ENCODE assay signal across 8 mouse cellular contexts in genomic region chr11:55419678-55420307, GRCm38 (mm10). TPM values are rescaled to one million over a fixed set of nuclear protein-coding genes. Genes with fewer than 3 reads are reported as not detected.
A peak's percentile ranks its signal among the peaks of the same experiment; 100 is the strongest.
DNase-seq lines count a peak whose midpoint lies in the region; ATAC-seq and TF ChIP-seq lines count a peak whose summit lies in the region.

No protein-coding gene starts in this region.

- H3K9me3 ChIP-seq in hindbrain, embryonic 16.5 days (ENCODE audit: control insufficient read depth, low read length), result no peaks in the 10 kb centered on the region

- no peaks in the 10 kb centered on the region for H3K36me3 ChIP-seq in hindbrain, embryonic 16.5 days (ENCODE audit: control insufficient read depth, insufficient read depth, low read length)
- no peaks in the 10 kb centered on the region for H3K36me3 ChIP-seq in myocyte (ENCODE audit: control insufficient read depth, insufficient read depth)

- H3K4me2 ChIP-seq in hindbrain, embryonic 16.5 days (ENCODE audit: low read length), result peak overlapping the region; percentile 59
- H3K4me2 ChIP-seq in myocyte (ENCODE audit: low read depth), result peak overlapping the region; percentile 84

- no peak for TF ChIP-seq POLR2A in bone marrow, adult 2 months (IDR thresholded peaks at IDR 0.05; ENCODE audit: borderline replicate concordance, control insufficient read depth, low read depth, low read length)
- TF ChIP-seq POLR2A in myocyte (IDR thresholded peaks at IDR 0.05; ENCODE audit: insufficient read length, low read depth), result peak; percentile 98

- 50% methylated on average over 9 of the region's 9 CpGs for WGBS in bone marrow, adult 2 months
- WGBS in hindbrain, embryonic 16.5 days, result 4% methylated on average over 9 of the region's 9 CpGs

- ATAC-seq in hindbrain, embryonic 16.5 days, result peak; percentile 84

- H3K27me3 ChIP-seq in hindbrain, embryonic 16.5 days (replicated peaks; ENCODE audit: control insufficient read depth, insufficient read depth, low read length), result no peaks in the 10 kb centered on the region
- H3K27me3 ChIP-seq in myocyte (ENCODE audit: control insufficient read depth, insufficient read depth, insufficient read length), result no peaks in the 10 kb centered on the region

- peaks cover 47% of the 10 kb centered on the region for H3K79me2 ChIP-seq in myocyte (ENCODE audit: control insufficient read depth, insufficient read depth)

- no peaks in the 10 kb centered on the region; the same call in 1 of the 2 replicates for H3K4me1 ChIP-seq in bone marrow, adult 2 months (ENCODE audit: control insufficient read depth, insufficient read depth, low read length)
- H3K4me1 ChIP-seq in hindbrain, embryonic 16.5 days (ENCODE audit: control insufficient read depth, insufficient read depth, low read depth, low read length), result peaks cover 22% of the 10 kb centered on the region

- DNase-seq in NIH3T3 (ENCODE audit: low read depth) (peak; percentile 90), liver (peak; percentile 67)
- DNase-seq in gastrocnemius, postnatal 10 days, result peak; percentile 71
- DNase-seq in urinary bladder, postnatal 36 days (ENCODE audit: low spot score in 2 of 2), result peak; percentile 61 to 75
- DNase-seq in left cerebral cortex, adult 11 months (ENCODE audit: low spot score), result no peak

- H3K9ac ChIP-seq in hindbrain, embryonic 16.5 days (ENCODE audit: low read depth, low read length), result peak overlapping the region; percentile 56

- peak overlapping the region; percentile 26 for H3K4me3 ChIP-seq in bone marrow, adult 2 months (replicated peaks; ENCODE audit: control insufficient read depth, low read depth, low read length)
- peak overlapping the region; percentile 41 for H3K4me3 ChIP-seq in hindbrain, embryonic 16.5 days (ENCODE audit: low read length)
- H3K4me3 ChIP-seq in myocyte, result peak overlapping the region; percentile 75

- peak overlapping the region; percentile 10; the same call in 1 of the 2 replicates for H3K27ac ChIP-seq in bone marrow, adult 2 months (ENCODE audit: control insufficient read depth, insufficient read depth, low read depth, low read length, poor library complexity)
- H3K27ac ChIP-seq in hindbrain, embryonic 16.5 days (ENCODE audit: low read depth, low read length), result peak overlapping the region; percentile 73

- H3ac ChIP-seq in myocyte (ENCODE audit: control insufficient read depth, insufficient read length), result peak overlapping the region; percentile 77

- TF ChIP-seq CTCF in bone marrow, adult 2 months (IDR thresholded peaks at IDR 0.05; ENCODE audit: control insufficient read depth, insufficient read depth, low read length), result no peak

TF ChIP-seq in myocyte, 11 proteins besides CTCF, POLR2A, EP300 and RAD21:
- peak; percentile 18 for TF ChIP-seq TCF12 (IDR thresholded peaks at IDR 0.05; ENCODE audit: insufficient read depth, poor library complexity, severe bottlenecking)
- TF ChIP-seq USF1 (IDR thresholded peaks at IDR 0.05; ENCODE audit: low read depth), result no peak
- peak in 2 of 3 experiments; percentile 69 to 83 for TF ChIP-seq MYOD1 (IDR thresholded peaks at IDR 0.05; ENCODE audit: control insufficient read depth in 1 of 3, insufficient read length in 2 of 3, low read depth in 2 of 3)
- peak; percentile 100 for TF ChIP-seq POLR2AphosphoS2 (IDR thresholded peaks at IDR 0.05; ENCODE audit: insufficient read length, low read depth)
- peak; percentile 24 to 80 (median 32) for TF ChIP-seq MYOG (IDR thresholded peaks at IDR 0.05; ENCODE audit: control insufficient read depth in 1 of 3, insufficient read depth in 1 of 3, insufficient read length in 2 of 3, low read depth in 2 of 3)
- peak; percentile 10 for TF ChIP-seq REST (IDR thresholded peaks at IDR 0.05; ENCODE audit: insufficient read depth, insufficient read length)
- TF ChIP-seq TCF3 (IDR thresholded peaks at IDR 0.05; ENCODE audit: insufficient read length, low read depth), result no peak
TF ChIP-seq in myocyte: peak in this region for 5.

RNA-seq across cellular contexts. Expression of gene Sparc, which starts 3.2 kb away (rescaled TPM):
- polyA plus RNA-seq in bone marrow, adult 2 months (2011; ENCODE audit: insufficient read depth, insufficient read length, low replicate concordance, missing spikeins), result 79.8 and 90.9 TPM in 2 replicates
- 1,000 to 10,000 TPM; 2,118 to 2,804 TPM for total RNA-seq in gastrocnemius, postnatal 10 days (2021)
- 616 and 724 TPM in 2 replicates for polyA plus RNA-seq in hindbrain, embryonic 16.5 days (2015; fragmentation: Nextera tagmentation; extraction: Ambion mirVana)
- 1,961 TPM for polyA plus RNA-seq in myocyte (2012; fragmentation: generic; extraction: Trizol)

RNA-seq across cellular contexts. Expression of gene Atox1, which starts 41.2 kb away (rescaled TPM):
- polyA plus RNA-seq in bone marrow, adult 2 months (2011; ENCODE audit: insufficient read depth, insufficient read length, low replicate concordance, missing spikeins), result 75.4 and 128 TPM in 2 replicates
- total RNA-seq in gastrocnemius, postnatal 10 days (2021), result 10 to 100 TPM; 66.8 to 84.1 TPM
- polyA plus RNA-seq in hindbrain, embryonic 16.5 days (2015; fragmentation: Nextera tagmentation; extraction: Ambion mirVana), result 251 and 264 TPM in 2 replicates
- 264 TPM for polyA plus RNA-seq in myocyte (2012; fragmentation: generic; extraction: Trizol)

RNA-seq across cellular contexts. Expression of gene G3bp1, which starts 49.7 kb away (rescaled TPM):
- polyA plus RNA-seq in bone marrow, adult 2 months (2011; ENCODE audit: insufficient read depth, insufficient read length, low replicate concordance, missing spikeins), result 29.5 and 38.1 TPM in 2 replicates
- 10 to 100 TPM; 66.0 to 69.4 TPM for total RNA-seq in gastrocnemius, postnatal 10 days (2021)
- polyA plus RNA-seq in hindbrain, embryonic 16.5 days (2015; fragmentation: Nextera tagmentation; extraction: Ambion mirVana), result 86.6 and 101 TPM in 2 replicates
- 52.2 TPM for polyA plus RNA-seq in myocyte (2012; fragmentation: generic; extraction: Trizol)
